Mouse (Mus musculus): ENCODE data around the gene Nfia.

DNA sequence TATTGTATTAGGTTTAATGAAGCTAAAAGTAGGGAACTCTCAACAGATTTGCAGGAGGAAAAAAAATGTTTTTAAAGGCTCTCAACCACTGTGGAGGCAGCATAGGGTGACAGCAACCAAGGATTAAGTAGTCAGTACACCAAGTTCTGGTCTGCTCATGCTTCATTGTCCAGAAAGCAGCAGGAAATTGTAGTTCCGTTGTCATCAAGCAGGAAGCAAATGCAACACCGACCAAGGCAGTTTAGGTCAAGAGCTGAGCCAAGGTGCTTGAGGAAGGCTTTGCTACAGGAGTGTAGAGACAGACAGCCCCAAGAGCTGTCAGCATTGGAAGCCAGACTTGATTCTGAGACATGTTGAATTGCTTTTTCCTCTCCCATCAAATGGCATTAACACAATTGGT, 342.4 kb downstream of the Nfia start:
- TF ChIP-seq ZNF384 (IDR thresholded peaks at IDR 0.05; ENCODE audit: low read depth, low read length) (no peak), HCFC1 (IDR thresholded peaks at IDR 0.05; ENCODE audit: borderline replicate concordance, insufficient read depth, low read length) (no peak), ZC3H11A (IDR thresholded peaks at IDR 0.05; ENCODE audit: borderline replicate concordance, low read depth, low read length) (no peak)

All from ES-E14 (cell line).